Mouse (Mus musculus) testis, adult 2 months (tissue): ENCODE results near the gene Prdm16.

Experiments used
- CTCF ChIP-seq: fragments of 200-500 bp; IDR thresholded peaks from 2 replicates; pipeline ENCODE4 v1.5.1; 2012; ENCODE audit warnings: low read depth, mild to moderate bottlenecking, inconsistent platforms, low read length, moderate library complexity; ENCODE audit not compliant: control insufficient read depth, insufficient read depth, insufficient replicate concordance
- POLR2A ChIP-seq: fragments of 200-500 bp; IDR thresholded peaks from 2 replicates; pipeline ENCODE4 v1.6.1; 2012; ENCODE audit warnings: low read depth, mild to moderate bottlenecking, inconsistent platforms, low read length, moderate library complexity; ENCODE audit not compliant: control insufficient read depth

DNA sequence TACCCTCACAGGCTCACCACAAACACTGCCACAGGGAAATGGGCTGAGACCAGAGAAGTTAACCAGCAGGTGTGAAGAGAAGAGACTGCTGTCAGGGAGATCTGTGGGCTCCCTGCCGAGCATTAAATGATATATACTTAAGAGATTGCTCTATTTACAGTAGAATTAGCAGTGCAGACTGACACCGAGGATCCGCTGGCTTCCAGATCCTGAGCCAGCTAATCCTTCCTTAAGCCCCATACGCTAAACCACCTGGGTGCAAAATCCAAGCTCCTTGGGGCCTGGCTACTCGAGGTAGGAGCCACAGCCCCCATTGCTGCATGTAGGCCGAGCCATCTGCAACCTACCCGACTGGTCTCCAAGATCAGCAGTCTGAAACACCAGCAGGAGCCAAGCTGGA lies 38.3 kb downstream of the Prdm16 start:
- TF ChIP-seq CTCF (no peak), POLR2A (no peak)
